Mouse (Mus musculus) MEL (cell line): ENCODE data around the gene Usp5.

Source experiments
- CHD2 ChIP-seq: IDR thresholded peaks from 2 replicates; pipeline ENCODE4 v1.6.1; 2011; ENCODE audit warnings: low read length, improper control_type of control experiment
- CTCF ChIP-seq, 3 experiments: IDR thresholded peaks in 2 of 3; conservative IDR thresholded peaks in 1 of 3; 2 replicates each; pipeline ENCODE4 v1.5.1; 2011 to 2012; ENCODE audit warnings: low read length in 3 of 3, low read depth in 2 of 3, mild to moderate bottlenecking in 2 of 3, improper control_type of control experiment in 1 of 3, inconsistent platforms in 1 of 3, mixed read lengths in 1 of 3, moderate library complexity in 1 of 3; ENCODE audit not compliant: control insufficient read depth in 1 of 3, insufficient read depth in 1 of 3, poor library complexity in 1 of 3, severe bottlenecking in 1 of 3
- E2F4 ChIP-seq: IDR thresholded peaks from 2 replicates; pipeline ENCODE4 v1.6.1; 2011; ENCODE audit warnings: low read depth, low read length, improper control_type of control experiment, borderline replicate concordance
- EP300 ChIP-seq, 2 experiments: IDR thresholded peaks; 2 replicates each; pipeline ENCODE4 v1.6.1; 2011; ENCODE audit warnings: improper control_type of control experiment in 2 of 2, low read length in 2 of 2, low read depth in 1 of 2, mild to moderate bottlenecking in 1 of 2
- GATA1 ChIP-seq: IDR thresholded peaks from 2 replicates; pipeline ENCODE4 v1.6.1; 2011; ENCODE audit warnings: low read depth, low read length, improper control_type of control experiment
- HCFC1 ChIP-seq: IDR thresholded peaks from 2 replicates; pipeline ENCODE4 v1.6.1; 2012; ENCODE audit warnings: low read depth, mild to moderate bottlenecking, inconsistent platforms, low read length, improper control_type of control experiment, moderate library complexity
- ZC3H11A ChIP-seq: IDR thresholded peaks from 2 replicates; pipeline ENCODE4 v1.6.1; 2012; ENCODE audit warnings: low read depth, mild to moderate bottlenecking, inconsistent platforms, low read length, improper control_type of control experiment

DNA sequence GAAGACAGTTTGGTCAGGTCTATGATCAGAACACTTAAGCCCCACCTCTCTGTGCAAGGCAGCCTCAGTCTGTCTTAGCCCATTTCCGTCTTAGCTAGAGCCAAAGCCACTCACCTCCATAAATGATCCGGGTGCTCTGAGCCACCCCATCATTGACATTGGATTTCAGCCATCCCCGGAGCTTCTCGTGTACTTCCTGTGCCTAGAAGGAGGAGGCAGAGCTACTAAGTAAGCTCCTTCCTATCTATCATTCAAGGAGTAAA is 17.9 kb downstream of the Usp5 start:
- no peak for TF ChIP-seq GATA1
- no peak for TF ChIP-seq E2F4
- no peak for TF ChIP-seq CHD2
- no peak for TF ChIP-seq HCFC1
- TF ChIP-seq CTCF (IDR thresholded peaks at IDR 0.05 in 2 of 3, conservative IDR thresholded peaks at IDR 0.05 in 1 of 3; ENCODE audit: control insufficient read depth in 1 of 3, insufficient read depth in 1 of 3, low read depth in 2 of 3, low read length in 3 of 3, poor library complexity in 1 of 3, severe bottlenecking in 1 of 3): no peak
- TF ChIP-seq EP300 (IDR thresholded peaks at IDR 0.05; ENCODE audit: low read depth in 1 of 2, low read length in 2 of 2): no peak
- no peak for TF ChIP-seq ZC3H11A
